8 mouse cellular contexts compared by ENCODE assay signal in the genomic region with DNA sequence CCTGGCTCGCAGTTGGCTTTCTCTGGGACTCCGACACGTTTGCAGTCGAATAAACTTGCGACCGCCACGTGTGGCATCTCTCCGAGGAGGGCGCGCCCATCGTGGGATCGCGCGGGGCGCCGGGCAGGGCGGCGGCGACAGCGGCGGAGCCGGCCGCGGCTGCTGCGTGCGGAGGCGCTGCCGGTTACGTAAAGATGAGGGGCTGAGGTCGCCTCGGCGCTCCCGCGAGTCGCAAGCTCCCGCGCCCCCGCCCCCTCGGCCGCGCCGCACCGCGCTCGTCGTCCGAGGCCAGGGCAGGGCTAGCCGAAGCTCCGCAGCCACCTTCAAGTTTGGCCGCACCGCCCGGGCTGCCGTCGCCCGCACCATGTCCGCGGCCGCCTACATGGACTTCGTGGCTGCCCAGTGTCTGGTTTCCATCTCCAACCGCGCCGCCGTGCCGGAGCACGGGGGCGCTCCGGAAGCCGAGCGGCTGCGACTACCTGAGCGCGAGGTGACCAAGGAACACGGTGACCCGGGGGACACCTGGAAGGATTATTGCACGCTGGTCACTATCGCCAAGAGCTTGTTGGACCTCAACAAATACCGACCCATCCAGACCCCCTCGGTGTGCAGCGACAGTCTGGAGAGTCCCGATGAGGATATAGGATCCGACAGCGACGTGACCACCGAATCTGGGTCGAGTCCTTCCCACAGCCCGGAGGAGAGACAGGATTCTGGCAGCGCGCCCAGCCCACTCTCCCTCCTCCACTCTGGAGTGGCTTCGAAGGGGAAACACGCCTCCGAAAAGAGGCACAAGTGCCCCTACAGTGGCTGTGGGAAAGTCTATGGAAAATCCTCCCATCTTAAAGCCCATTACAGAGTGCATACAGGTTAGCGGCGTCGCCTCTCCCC. TPM values are rescaled to one million over a fixed set of nuclear protein-coding genes. Genes with fewer than 3 reads are reported as not detected.
DNase-seq lines count a peak whose midpoint lies in the region; ATAC-seq and TF ChIP-seq lines count a peak whose summit lies in the region.

No protein-coding gene starts in this region.

- peak; percentile 43 for DNase-seq in G1E (ENCODE audit: low spot score)
- DNase-seq in cerebellum, adult 9-10 months: peak; percentile 90
- DNase-seq in frontal cortex, postnatal 10 days (ENCODE audit: low spot score in 2 of 2): peak; percentile 74 to 80
- DNase-seq in hindbrain, embryonic 11.5 days (ENCODE audit: low spot score): peak; percentile 60
- DNase-seq in layer of hippocampus, postnatal 14 days (ENCODE audit: low spot score in 2 of 2): peak; percentile 63 to 71
- peak; percentile 92 for DNase-seq in lung, postnatal 0 days (ENCODE audit: low spot score)
- peak; percentile 74 for DNase-seq in ovary, postnatal 36 days (ENCODE audit: low spot score)
- peak; percentile 62 to 65 for DNase-seq in urinary bladder, adult 18-20 months (ENCODE audit: low spot score in 2 of 2)

- H3K36me3 ChIP-seq in G1E (replicated peaks): peaks cover 28% of the 10 kb centered on the region
- no peaks in the 10 kb centered on the region for H3K36me3 ChIP-seq in hindbrain, embryonic 11.5 days (ENCODE audit: control insufficient read depth, insufficient read depth, low read length)
- peaks cover 3% of the 10 kb centered on the region; the same call in 1 of the 2 replicates for H3K36me3 ChIP-seq in lung, postnatal 0 days (ENCODE audit: insufficient read depth, low read length)

- H3K4me3 ChIP-seq in G1E (ENCODE audit: low read depth, low read length): peak overlapping the region; percentile 93
- H3K4me3 ChIP-seq in hindbrain, embryonic 11.5 days (ENCODE audit: low read depth, low read length): peak overlapping the region; percentile 64
- peak overlapping the region; percentile 97 for H3K4me3 ChIP-seq in lung, postnatal 0 days (ENCODE audit: low read depth, low read length)

- peak overlapping the region; percentile 99 for H3K4me2 ChIP-seq in hindbrain, embryonic 11.5 days (replicated peaks; ENCODE audit: low read depth, low read length)
- peak overlapping the region; percentile 87 for H3K4me2 ChIP-seq in lung, postnatal 0 days (replicated peaks; ENCODE audit: low read depth, low read length)

- H3K4me1 ChIP-seq in G1E (ENCODE audit: insufficient read depth, low read depth, low read length): peaks cover 52% of the 10 kb centered on the region
- peaks cover 12% of the 10 kb centered on the region; the same call in 1 of the 2 replicates for H3K4me1 ChIP-seq in hindbrain, embryonic 11.5 days (replicated peaks; ENCODE audit: control insufficient read depth, insufficient read depth, low read length)
- H3K4me1 ChIP-seq in lung, postnatal 0 days (ENCODE audit: insufficient read depth, low read depth, low read length): peaks cover 21% of the 10 kb centered on the region; the same call in 1 of the 2 replicates

- no peak for TF ChIP-seq CTCF in G1E (IDR thresholded peaks at IDR 0.05; ENCODE audit: low read depth, low read length)
- no peak for TF ChIP-seq CTCF in lung, postnatal 0 days (IDR thresholded peaks at IDR 0.05)

- H3K27ac ChIP-seq in hindbrain, embryonic 11.5 days (ENCODE audit: low read depth, low read length): no peak overlapping the region
- H3K27ac ChIP-seq in lung, postnatal 0 days (ENCODE audit: low read length): peak overlapping the region; percentile 100

- no peaks in the 10 kb centered on the region for H3K9me3 ChIP-seq in G1E (replicated peaks)
- no peaks in the 10 kb centered on the region for H3K9me3 ChIP-seq in hindbrain, embryonic 11.5 days (ENCODE audit: control insufficient read depth, low read length)
- H3K9me3 ChIP-seq in lung, postnatal 0 days (ENCODE audit: low read length): no peaks in the 10 kb centered on the region

- no peak for ATAC-seq in G1E (ENCODE audit: extremely low read depth, insufficient number of reproducible peaks, low FRiP score, poor library complexity, severe bottlenecking)
- peak; percentile 21 for ATAC-seq in hindbrain, embryonic 11.5 days (ENCODE audit: low FRiP score)
- peak; percentile 36 for ATAC-seq in lung, postnatal 0 days

- WGBS in hindbrain, embryonic 11.5 days: under 1% methylated on average over 75 of the region's 94 CpGs
- under 1% methylated on average over 60 of the region's 94 CpGs for WGBS in lung, postnatal 0 days

- H3K9ac ChIP-seq in hindbrain, embryonic 11.5 days (ENCODE audit: low read depth, low read length): peak overlapping the region; percentile 54
- peak overlapping the region; percentile 100 for H3K9ac ChIP-seq in lung, postnatal 0 days (replicated peaks; ENCODE audit: low read depth)

- TF ChIP-seq EP300 in lung, postnatal 0 days (IDR thresholded peaks at IDR 0.05): peak; percentile 64

- H3K27me3 ChIP-seq in G1E (ENCODE audit: insufficient read depth, low read length): no peaks in the 10 kb centered on the region
- H3K27me3 ChIP-seq in hindbrain, embryonic 11.5 days (ENCODE audit: control insufficient read depth, insufficient read depth, low read length): peaks cover 20% of the 10 kb centered on the region
- H3K27me3 ChIP-seq in lung, postnatal 0 days (replicated peaks; ENCODE audit: insufficient read depth, low read length): no peaks in the 10 kb centered on the region

RNA-seq across cellular contexts. Expression of gene Klf9, which starts 0.6 kb away (rescaled TPM):
- total RNA-seq in G1E (2014; fragmentation: Nextera tagmentation) (70.7 and 71.1 TPM in 2 replicates), G1E (2017) (28.7 and 32.4 TPM in 2 replicates)
- polyA plus RNA-seq in G1E (2012): 21.1 and 21.2 TPM in 2 replicates
- 0.80 and 0.95 TPM in 2 replicates for polyA plus RNA-seq in hindbrain, embryonic 11.5 days (2014; fragmentation: Nextera tagmentation; extraction: Ambion mirVana)
- 100 to 1,000 TPM; 185 to 203 TPM for total RNA-seq in layer of hippocampus, postnatal 14 days (2021)
- 28.8 and 46.2 TPM in 2 replicates for polyA plus RNA-seq in lung, postnatal 0 days (2015; fragmentation: Nextera tagmentation; extraction: Ambion mirVana)

Comparison
In these comparisons a context has a peak if more than half of its experiments do, and no peak if none do; other contexts are left out.
1. RNA of gene Klf9, which starts 0.6 kb away (polyA plus RNA-seq): 28.8 to 46.2 TPM in lung, postnatal 0 days and 21.1 to 21.2 TPM in G1E; 0.80 to 0.95 TPM in hindbrain, embryonic 11.5 days; every median in the first group is over 10 times any median in the second.
2. Peak in every context shown above with its lines, with median percentiles within 50 percentile points of each other: DNase-seq and H3K4me3 ChIP-seq.